Mouse (Mus musculus): ENCODE measurements at regions not wholly inside any gene's neighbourhood (a gene's known extent, or its start where the extent isn't known, plus 50 kb on each side); places are given as distances from the start of the nearest gene placed in this dataset.

- no peak for ATAC-seq (ENCODE audit: insufficient number of reproducible peaks, insufficient read depth, low FRiP score, low read depth)
- Histone ChIP-seq H3K36me3 (ENCODE audit: control insufficient read depth, insufficient read depth, low read length) (no peaks in the 10 kb centered on the region), H3K9me3 (ENCODE audit: control insufficient read depth, low read length) (no peaks in the 10 kb centered on the region), H3K4me1 (ENCODE audit: control insufficient read depth in 2 of 2, insufficient read depth in 2 of 2, low read length in 2 of 2) (peaks cover 2 to 19% of the 10 kb centered on the region in 2 experiments; a peak in 2 of 4 replicates), H3K4me2 (ENCODE audit: low read length) (no peak overlapping the region), H3K27ac (replicated peaks in 1 of 2; ENCODE audit: control insufficient read depth in 1 of 2, insufficient read depth in 1 of 2, low read depth in 2 of 2, low read length in 2 of 2) (no peak overlapping the region), H3K9ac (ENCODE audit: low read length) (no peak overlapping the region), H3K4me3 (ENCODE audit: control insufficient read depth in 1 of 2, insufficient read depth in 1 of 2, low read depth in 1 of 2, low read length in 2 of 2) (no peak overlapping the region), H3K27me3 (ENCODE audit: control insufficient read depth, insufficient read depth, low read length) (0 out of 2 replicates have a peak, but pooled peaks cover 7% of the 10 kb centered on the region)
These were observed 189.5 kb downstream of the Etaa1 start for GRCm38 (mm10) chr11:17764146-17764545.

GRCm38 (mm10) chr11:17768345-17768759 lies 185.3 kb downstream of the Etaa1 start:
- no peak overlapping the region for H3K9ac ChIP-seq (ENCODE audit: low read length)
- ATAC-seq (ENCODE audit: insufficient number of reproducible peaks, insufficient read depth, low FRiP score, low read depth): peak; percentile 84; the same call in 1 of the 2 replicates
- H3K4me1 ChIP-seq (ENCODE audit: control insufficient read depth in 2 of 2, insufficient read depth in 2 of 2, low read length in 2 of 2): peaks cover 2 to 20% of the 10 kb centered on the region in 2 experiments; a peak in 2 of 4 replicates
- no peaks in the 10 kb centered on the region for H3K36me3 ChIP-seq (ENCODE audit: control insufficient read depth, insufficient read depth, low read length)
- peaks cover 13% of the 10 kb centered on the region; the same call in 1 of the 2 replicates for H3K27me3 ChIP-seq (ENCODE audit: control insufficient read depth, insufficient read depth, low read length)
- H3K4me2 ChIP-seq (ENCODE audit: low read length): peak overlapping the region; percentile 18; the same call in 1 of the 2 replicates
- H3K27ac ChIP-seq (replicated peaks in 1 of 2; ENCODE audit: control insufficient read depth in 1 of 2, insufficient read depth in 1 of 2, low read depth in 2 of 2, low read length in 2 of 2): peak overlapping the region; percentile 4 to 61; a peak in 2 of 4 replicates
- H3K9me3 ChIP-seq (ENCODE audit: control insufficient read depth, low read length): no peaks in the 10 kb centered on the region
- no peak overlapping the region for H3K4me3 ChIP-seq (ENCODE audit: control insufficient read depth in 1 of 2, insufficient read depth in 1 of 2, low read depth in 1 of 2, low read length in 2 of 2)

DNA sequence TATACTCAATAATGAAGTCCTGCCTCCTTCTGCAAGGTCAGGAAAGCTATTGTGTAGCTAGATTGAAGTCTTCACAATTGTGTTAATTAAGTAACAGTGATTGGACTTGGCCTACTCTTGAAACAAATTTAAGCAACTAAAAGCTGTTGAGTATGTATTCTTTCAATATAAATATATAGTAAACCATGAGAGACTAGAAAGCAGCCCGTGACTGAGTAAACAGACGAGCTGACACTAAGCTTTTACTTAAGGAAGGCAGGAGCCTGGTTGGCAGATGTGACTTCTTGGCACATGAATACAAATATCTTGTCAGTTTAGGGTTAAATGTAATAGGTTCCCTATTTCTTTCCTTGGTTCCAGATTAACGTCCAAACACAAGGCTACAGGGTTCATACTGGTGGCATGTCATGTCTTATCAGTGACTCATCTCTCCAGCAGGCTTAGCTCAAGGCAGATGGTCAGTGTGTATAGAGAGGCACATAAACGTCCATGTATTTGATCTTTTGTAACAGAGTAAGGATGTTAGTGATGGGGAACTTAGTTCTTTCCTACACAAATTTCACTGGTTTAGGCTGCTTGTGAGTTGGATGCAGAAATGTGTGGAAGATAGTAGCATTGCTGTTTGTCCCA lies 184.7 kb downstream of the Etaa1 start:
- whole genome bisulfite sequencing: 38% methylated on average over 4 of the region's 4 CpGs
- peaks cover 2 to 20% of the 10 kb centered on the region in 2 experiments; a peak in 2 of 4 replicates for H3K4me1 ChIP-seq (ENCODE audit: control insufficient read depth in 2 of 2, insufficient read depth in 2 of 2, low read length in 2 of 2)
- H3K36me3 ChIP-seq (ENCODE audit: control insufficient read depth, insufficient read depth, low read length): no peaks in the 10 kb centered on the region
- no peak for ATAC-seq (ENCODE audit: insufficient number of reproducible peaks, insufficient read depth, low FRiP score, low read depth)
- H3K9ac ChIP-seq (ENCODE audit: low read length): no peak overlapping the region
- H3K4me3 ChIP-seq (ENCODE audit: control insufficient read depth in 1 of 2, insufficient read depth in 1 of 2, low read depth in 1 of 2, low read length in 2 of 2): no peak overlapping the region
- no peak overlapping the region for H3K4me2 ChIP-seq (ENCODE audit: low read length)
- peaks cover 13% of the 10 kb centered on the region; the same call in 1 of the 2 replicates for H3K27me3 ChIP-seq (ENCODE audit: control insufficient read depth, insufficient read depth, low read length)
- H3K27ac ChIP-seq (replicated peaks in 1 of 2; ENCODE audit: control insufficient read depth in 1 of 2, insufficient read depth in 1 of 2, low read depth in 2 of 2, low read length in 2 of 2): no peak overlapping the region
- no peaks in the 10 kb centered on the region for H3K9me3 ChIP-seq (ENCODE audit: control insufficient read depth, low read length)

DNA sequence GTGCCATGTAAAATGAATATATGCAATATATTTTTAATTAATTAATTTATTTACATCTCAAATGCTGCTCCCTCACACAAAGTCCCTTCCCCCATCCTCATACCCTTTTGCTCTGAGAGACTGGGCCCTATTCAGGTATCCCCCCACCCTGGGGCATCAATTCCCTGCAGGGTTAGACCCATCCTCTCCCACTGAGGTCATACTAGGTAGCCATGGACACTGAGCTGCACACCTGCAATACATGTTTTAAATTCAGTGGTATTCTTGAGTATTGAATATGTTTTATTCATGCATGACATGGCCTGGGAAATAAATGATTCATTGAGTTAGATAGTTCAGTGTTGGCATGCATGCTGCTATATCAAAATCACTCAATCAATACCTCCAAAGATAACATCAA lies 156.0 kb downstream of the Etaa1 start:
- Histone ChIP-seq H3K36me3 (ENCODE audit: control insufficient read depth, insufficient read depth, low read length) (no peaks in the 10 kb centered on the region), H3K9ac (ENCODE audit: low read length) (no peak overlapping the region), H3K27ac (replicated peaks in 1 of 2; ENCODE audit: control insufficient read depth in 1 of 2, insufficient read depth in 1 of 2, low read depth in 2 of 2, low read length in 2 of 2) (no peak overlapping the region), H3K4me2 (ENCODE audit: low read length) (no peak overlapping the region), H3K9me3 (ENCODE audit: control insufficient read depth, low read length) (no peaks in the 10 kb centered on the region), H3K27me3 (ENCODE audit: control insufficient read depth, insufficient read depth, low read length) (no peaks in the 10 kb centered on the region), H3K4me3 (ENCODE audit: control insufficient read depth in 1 of 2, insufficient read depth in 1 of 2, low read depth in 1 of 2, low read length in 2 of 2) (no peak overlapping the region), H3K4me1 (ENCODE audit: control insufficient read depth in 2 of 2, insufficient read depth in 2 of 2, low read length in 2 of 2) (no peaks in the 10 kb centered on the region)
- no peak for ATAC-seq (ENCODE audit: insufficient number of reproducible peaks, insufficient read depth, low FRiP score, low read depth)

DNA sequence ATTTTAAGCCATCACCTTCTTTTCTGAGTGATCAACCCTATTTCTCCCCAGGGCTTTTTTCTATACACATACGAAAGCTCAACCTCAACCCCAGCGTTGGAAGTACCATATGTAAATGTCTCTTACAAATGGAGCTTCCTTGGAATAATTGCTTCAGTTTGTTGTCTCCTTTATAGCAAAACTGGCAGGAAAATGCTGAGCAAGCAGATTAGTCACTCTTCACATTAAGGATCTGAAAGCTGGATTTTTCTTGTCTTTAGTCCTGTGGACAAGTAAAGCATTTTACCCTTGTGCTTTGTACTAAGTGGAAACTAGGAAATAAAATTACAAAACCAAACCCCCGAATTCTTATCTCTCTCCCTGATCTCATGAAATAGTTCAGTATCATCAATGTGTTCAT lies 145.8 kb downstream of the Etaa1 start:
- Histone ChIP-seq H3K9me3 (ENCODE audit: control insufficient read depth, low read length) (no peaks in the 10 kb centered on the region), H3K36me3 (ENCODE audit: control insufficient read depth, insufficient read depth, low read length) (no peaks in the 10 kb centered on the region), H3K4me1 (ENCODE audit: control insufficient read depth in 2 of 2, insufficient read depth in 2 of 2, low read length in 2 of 2) (no peaks in the 10 kb centered on the region), H3K4me3 (ENCODE audit: control insufficient read depth in 1 of 2, insufficient read depth in 1 of 2, low read depth in 1 of 2, low read length in 2 of 2) (no peak overlapping the region), H3K4me2 (ENCODE audit: low read length) (no peak overlapping the region), H3K9ac (ENCODE audit: low read length) (no peak overlapping the region), H3K27me3 (ENCODE audit: control insufficient read depth, insufficient read depth, low read length) (no peaks in the 10 kb centered on the region), H3K27ac (replicated peaks in 1 of 2; ENCODE audit: control insufficient read depth in 1 of 2, insufficient read depth in 1 of 2, low read depth in 2 of 2, low read length in 2 of 2) (no peak overlapping the region)
- ATAC-seq (ENCODE audit: insufficient number of reproducible peaks, insufficient read depth, low FRiP score, low read depth): no peak
- 79% methylated on average over 3 of the region's 3 CpGs for WGBS

- no peak for ATAC-seq (ENCODE audit: insufficient number of reproducible peaks, insufficient read depth, low FRiP score, low read depth)
- H3K4me3 ChIP-seq (ENCODE audit: control insufficient read depth in 1 of 2, insufficient read depth in 1 of 2, low read depth in 1 of 2, low read length in 2 of 2): no peak overlapping the region
- H3K27me3 ChIP-seq (ENCODE audit: control insufficient read depth, insufficient read depth, low read length): no peaks in the 10 kb centered on the region
- H3K4me1 ChIP-seq (ENCODE audit: control insufficient read depth in 2 of 2, insufficient read depth in 2 of 2, low read length in 2 of 2): no peaks in the 10 kb centered on the region
- no peak overlapping the region for H3K9ac ChIP-seq (ENCODE audit: low read length)
- WGBS: 78% methylated on average over 8 of the region's 8 CpGs
- H3K27ac ChIP-seq (replicated peaks in 1 of 2; ENCODE audit: control insufficient read depth in 1 of 2, insufficient read depth in 1 of 2, low read depth in 2 of 2, low read length in 2 of 2): no peak overlapping the region
- H3K36me3 ChIP-seq (ENCODE audit: control insufficient read depth, insufficient read depth, low read length): no peaks in the 10 kb centered on the region
- no peaks in the 10 kb centered on the region for H3K9me3 ChIP-seq (ENCODE audit: control insufficient read depth, low read length)
- H3K4me2 ChIP-seq (ENCODE audit: low read length): no peak overlapping the region
These were observed 141.7 kb downstream of the Etaa1 start for GRCm38 (mm10) chr11:17811829-17812559.

DNA sequence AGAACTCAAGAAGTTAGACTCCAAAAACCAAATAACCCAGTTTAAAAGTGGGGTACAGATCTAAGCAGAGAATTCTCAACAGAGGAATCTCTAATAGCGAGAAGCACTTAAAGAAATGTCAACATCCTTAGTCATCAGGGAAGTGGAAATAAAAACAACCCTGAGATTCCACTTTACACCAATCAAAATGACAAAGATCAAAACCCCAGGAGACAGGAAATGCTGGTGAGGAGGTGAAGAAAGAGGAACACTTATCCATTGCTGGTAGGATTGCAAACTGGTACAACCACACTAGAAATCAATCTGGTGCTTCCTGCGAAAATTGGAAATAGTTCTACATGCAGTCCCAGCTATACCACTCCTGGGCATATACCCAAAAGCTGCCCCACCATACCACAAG lies 111.0 kb downstream of the Etaa1 start:
- no peaks in the 10 kb centered on the region for H3K4me1 ChIP-seq (ENCODE audit: control insufficient read depth in 2 of 2, insufficient read depth in 2 of 2, low read length in 2 of 2)
- H3K4me2 ChIP-seq (ENCODE audit: low read length): no peak overlapping the region
- no peaks in the 10 kb centered on the region for H3K9me3 ChIP-seq (ENCODE audit: control insufficient read depth, low read length)
- no peak overlapping the region for H3K9ac ChIP-seq (ENCODE audit: low read length)
- no peaks in the 10 kb centered on the region for H3K27me3 ChIP-seq (ENCODE audit: control insufficient read depth, insufficient read depth, low read length)
- no peak for ATAC-seq (ENCODE audit: insufficient number of reproducible peaks, insufficient read depth, low FRiP score, low read depth)
- H3K27ac ChIP-seq (replicated peaks in 1 of 2; ENCODE audit: control insufficient read depth in 1 of 2, insufficient read depth in 1 of 2, low read depth in 2 of 2, low read length in 2 of 2): no peak overlapping the region
- H3K36me3 ChIP-seq (ENCODE audit: control insufficient read depth, insufficient read depth, low read length): no peaks in the 10 kb centered on the region
- 48% methylated on average over 2 of the region's 2 CpGs for WGBS
- H3K4me3 ChIP-seq (ENCODE audit: control insufficient read depth in 1 of 2, insufficient read depth in 1 of 2, low read depth in 1 of 2, low read length in 2 of 2): no peak overlapping the region

All from heart, embryonic 14.5 days (tissue).